Mouse (Mus musculus): ENCODE results near the gene Lats1. TPM values are rescaled to one million over a fixed set of nuclear protein-coding genes. Genes with fewer than 3 reads are reported as not detected.
"Not testable (repeated sequence)": the region's sequence is repeated elsewhere in the genome, so short reads cannot be mapped to it uniquely, and the experiment has no call there.

The Lats1 gene
- total RNA-seq, 2 experiments from 2014 or later, result 33.5 to 38.6 TPM

DNA sequence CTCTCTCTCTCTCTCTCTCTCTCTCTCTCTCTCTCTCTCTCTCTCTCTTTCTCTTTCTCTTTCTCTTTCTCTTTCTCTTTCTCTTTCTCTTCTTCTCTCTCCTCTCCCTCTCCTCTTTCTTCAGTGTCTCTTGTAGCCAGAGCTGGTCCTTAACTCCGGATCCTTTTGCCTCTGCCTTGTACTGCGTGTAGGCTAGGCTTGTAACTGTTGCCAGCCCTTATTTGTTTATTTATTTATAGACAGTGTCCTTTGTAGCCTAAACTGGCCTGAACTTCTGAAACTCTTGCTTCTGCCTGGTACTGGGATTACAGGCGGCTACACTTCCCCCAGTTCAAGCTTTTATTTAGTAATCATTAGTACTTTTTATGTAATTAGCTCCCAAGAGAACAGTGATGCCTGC lies 46.0 kb downstream of the Lats1 start:
- DNase-seq, result no peak

GRCm38 (mm10) chr10:7731582-7731981 lies 50.6 kb downstream of the Lats1 start:
- DNase-seq, result no peak

GRCm38 (mm10) chr10:7737122-7737521 lies 56.1 kb downstream of the Lats1 start:
- DNase-seq, result no peak

- no peak for DNase-seq
Measured at GRCm38 (mm10) chr10:7737914-7738313, 56.9 kb downstream of the Lats1 start.

GRCm38 (mm10) chr10:7745528-7745927 lies 64.5 kb downstream of the Lats1 start:
- not testable (repeated sequence) for DNase-seq

- no peak for DNase-seq
Measured at GRCm38 (mm10) chr10:7748752-7749151, 67.7 kb downstream of the Lats1 start.

DNA sequence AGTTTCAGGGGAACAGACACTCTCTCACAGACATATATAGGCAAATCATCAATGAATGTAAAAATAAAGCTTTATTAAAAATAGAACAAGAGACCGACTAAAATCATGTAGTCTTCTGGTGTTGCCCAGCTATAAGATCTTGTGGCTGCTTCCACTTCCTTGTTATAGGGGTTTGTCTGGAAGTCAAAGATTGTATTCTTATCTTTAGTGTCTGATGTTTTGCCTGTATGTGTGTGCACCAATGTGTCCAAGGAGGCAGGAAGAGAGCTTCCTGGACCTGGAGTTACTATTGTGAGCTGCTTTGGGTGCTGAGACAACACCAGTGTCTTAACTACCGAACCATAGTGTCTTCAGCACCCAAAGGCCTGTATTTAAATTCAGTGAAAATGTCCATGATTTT lies 76.5 kb downstream of the Lats1 start:
- no peak for DNase-seq

Other genes with a start within 250 kb of the Lats1 start
- gene Ulbp1, start 207.6 kb upstream of the Lats1 start, total RNA-seq (2021), result under 1 TPM; 0.50 to 0.53 TPM
- 100 to 1,000 TPM; 195 to 210 TPM for gene Lrp11, start 91.4 kb upstream of the Lats1 start, total RNA-seq (2021)
- 1 to 10 TPM; 5.3 to 5.4 TPM for gene Nup43, start 13.7 kb upstream of the Lats1 start, total RNA-seq (2021)
- gene Pcmt1, start 78 bp upstream of the Lats1 start, total RNA-seq (2021), result 100 to 1,000 TPM; 159 to 166 TPM
- gene Katna1, start 44.8 kb downstream of the Lats1 start, total RNA-seq (2021), result 10 to 100 TPM; 15.0 to 19.1 TPM
- 10 to 100 TPM; 15.9 to 19.5 TPM for gene Ginm1, start 111.6 kb downstream of the Lats1 start, total RNA-seq (2021)
- gene Ppil4, start 111.7 kb downstream of the Lats1 start, total RNA-seq (2021), result 10 to 100 TPM; 34.9 to 37.9 TPM
- gene Zc3h12d, start 151.3 kb downstream of the Lats1 start, total RNA-seq (2021), result under 1 TPM; 0.13 to 0.17 TPM

Measured in layer of hippocampus, postnatal 36 days (tissue).